ENCODE assay signal across 8 mouse cellular contexts in genomic region chr11:86994330-86994729, GRCm38 (mm10). TPM values are rescaled to one million over a fixed set of nuclear protein-coding genes. Genes with fewer than 3 reads are reported as not detected.
DNase-seq lines count a peak whose midpoint lies in the region; ATAC-seq and TF ChIP-seq lines count a peak whose summit lies in the region.

No protein-coding gene starts in this region.

- no peaks in the 10 kb centered on the region for H3K9me3 ChIP-seq in forebrain, embryonic 10.5 days
- H3K9me3 ChIP-seq in kidney, embryonic 14.5 days (ENCODE audit: control insufficient read depth, low read length) = no peaks in the 10 kb centered on the region
- no peaks in the 10 kb centered on the region for H3K9me3 ChIP-seq in midbrain, embryonic 14.5 days (ENCODE audit: control insufficient read depth, low read length)

- no peak for DNase-seq in heart, adult 2 months
- DNase-seq in heart, adult 8-10 months (ENCODE audit: low spot score) = no peak
- DNase-seq in forebrain, embryonic 10.5 days (ENCODE audit: extremely low spot score, low spot score) = no peak
- no peak for DNase-seq in midbrain, embryonic 14.5 days
- DNase-seq in thymus, postnatal 10 days (ENCODE audit: low spot score in 2 of 2) = no peak
- no peak for DNase-seq in embryo, embryonic 9.5 days (ENCODE audit: extremely low spot score)

- intact Hi-C loops in heart, adult 2 months (cut with DNase I) = loop anchor here (2.0 to 10.0 kb wide), 2 partner anchors 100 to 238 kb away; partner anchors contain the start of gene Cltc

- H3K79me2 ChIP-seq in heart, adult 2 months (replicated peaks; ENCODE audit: control insufficient read depth, insufficient read depth, low read length) = peaks cover 4% of the 10 kb centered on the region

- H3K27ac ChIP-seq in heart, adult 2 months = peak overlapping the region; percentile 99
- H3K27ac ChIP-seq in forebrain, embryonic 10.5 days = peak overlapping the region; percentile 88
- H3K27ac ChIP-seq in kidney, embryonic 14.5 days (ENCODE audit: low read depth, low read length) = peak overlapping the region; percentile 62; the same call in 1 of the 2 replicates
- no peak overlapping the region for H3K27ac ChIP-seq in midbrain, embryonic 14.5 days (replicated peaks; ENCODE audit: low read depth, low read length)

- TF ChIP-seq CTCF in heart, adult 2 months (IDR thresholded peaks at IDR 0.05) = no peak

- H3K9ac ChIP-seq in heart, adult 2 months (ENCODE audit: low read depth, low read length) = peak overlapping the region; percentile 81; the same call in 1 of the 2 replicates
- H3K9ac ChIP-seq in kidney, embryonic 14.5 days (ENCODE audit: low read depth, low read length) = peak overlapping the region; percentile 83; the same call in 1 of the 2 replicates
- no peak overlapping the region for H3K9ac ChIP-seq in midbrain, embryonic 14.5 days (replicated peaks; ENCODE audit: low read length)

- H3K4me1 ChIP-seq in heart, adult 2 months (ENCODE audit: control insufficient read depth, insufficient read depth, low read length) = peaks cover 11% of the 10 kb centered on the region
- H3K4me1 ChIP-seq in forebrain, embryonic 10.5 days = peaks cover 68% of the 10 kb centered on the region
- peaks cover 28% of the 10 kb centered on the region for H3K4me1 ChIP-seq in kidney, embryonic 14.5 days (ENCODE audit: control insufficient read depth, insufficient read depth, low read length)
- H3K4me1 ChIP-seq in midbrain, embryonic 14.5 days (ENCODE audit: control insufficient read depth, insufficient read depth, low read length) = peaks cover 35% of the 10 kb centered on the region

- H3K4me3 ChIP-seq in heart, adult 2 months = peak overlapping the region; percentile 92
- H3K4me3 ChIP-seq in forebrain, embryonic 10.5 days = peak overlapping the region; percentile 95
- H3K4me3 ChIP-seq in kidney, embryonic 14.5 days (ENCODE audit: low read length) = peak overlapping the region; percentile 94
- H3K4me3 ChIP-seq in midbrain, embryonic 14.5 days (replicated peaks; ENCODE audit: low read depth, low read length) = peak overlapping the region; percentile 90

- peaks cover 4% of the 10 kb centered on the region; the same call in 1 of the 2 replicates for H3K36me3 ChIP-seq in heart, adult 2 months (ENCODE audit: control insufficient read depth, insufficient read depth, low read length)
- no peaks in the 10 kb centered on the region for H3K36me3 ChIP-seq in forebrain, embryonic 10.5 days (replicated peaks)
- no peaks in the 10 kb centered on the region for H3K36me3 ChIP-seq in kidney, embryonic 14.5 days (ENCODE audit: control insufficient read depth, insufficient read depth, low read length)
- no peaks in the 10 kb centered on the region for H3K36me3 ChIP-seq in midbrain, embryonic 14.5 days (ENCODE audit: control insufficient read depth, insufficient read depth, low read length)

- no peak for ATAC-seq in kidney, embryonic 14.5 days (ENCODE audit: low FRiP score, low TSS enrichment)
- no peak for ATAC-seq in midbrain, embryonic 14.5 days (ENCODE audit: low FRiP score, low TSS enrichment)
- no peak for ATAC-seq in frontal cortex, adult (ENCODE audit: low TSS enrichment)

- WGBS in heart, adult 2 months = 23% methylated on average over 6 of the region's 6 CpGs
- 16% methylated on average over 6 of the region's 6 CpGs for WGBS in forebrain, embryonic 10.5 days
- 13% methylated on average over 6 of the region's 6 CpGs for WGBS in kidney, embryonic 14.5 days
- 20% methylated on average over 6 of the region's 6 CpGs for WGBS in midbrain, embryonic 14.5 days

- TF ChIP-seq POLR2A in heart, adult 2 months (IDR thresholded peaks at IDR 0.05; ENCODE audit: insufficient read depth, low read depth, low read length) = no peak

- no peak for TF ChIP-seq EP300 in heart, adult 2 months (IDR thresholded peaks at IDR 0.05; ENCODE audit: insufficient read depth, low read depth, low read length)

- peak overlapping the region; percentile 63 for H3K4me2 ChIP-seq in kidney, embryonic 14.5 days (replicated peaks; ENCODE audit: low read depth, low read length)
- H3K4me2 ChIP-seq in midbrain, embryonic 14.5 days (ENCODE audit: low read length) = peak overlapping the region; percentile 95

- H3K27me3 ChIP-seq in heart, adult 2 months (ENCODE audit: control insufficient read depth, insufficient read depth, low read length) = no peaks in the 10 kb centered on the region
- peaks cover 19% of the 10 kb centered on the region for H3K27me3 ChIP-seq in forebrain, embryonic 10.5 days (ENCODE audit: poor library complexity, severe bottlenecking)
- no peaks in the 10 kb centered on the region for H3K27me3 ChIP-seq in kidney, embryonic 14.5 days (ENCODE audit: control insufficient read depth, insufficient read depth, low read length)
- no peaks in the 10 kb centered on the region for H3K27me3 ChIP-seq in midbrain, embryonic 14.5 days (ENCODE audit: control insufficient read depth, insufficient read depth, low read length)

RNA-seq across cellular contexts. Expression of gene Ypel2, which starts 0.8 kb away (rescaled TPM):
- 10 to 100 TPM; 11.6 to 26.3 TPM for total RNA-seq in heart, adult 2 months (2021)
- polyA plus RNA-seq in heart, adult 2 months (2012; rRNA removed) = 7.9 and 12.2 TPM in 2 replicates
- total RNA-seq in heart, adult 8-10 months (2022) = 10 to 100 TPM in 2 of 4 experiments, 1 to 10 TPM in 2; 8.2 to 15.7 (median 11.9) TPM
- 2.9 and 3.2 TPM in 2 replicates for polyA plus RNA-seq in forebrain, embryonic 10.5 days (2016; fragmentation: Nextera tagmentation; extraction: Ambion mirVana)
- 7.9 and 9.1 TPM in 2 replicates for polyA plus RNA-seq in kidney, embryonic 14.5 days (2014; fragmentation: Nextera tagmentation; extraction: Ambion mirVana)
- 6.0 and 6.2 TPM in 2 replicates for polyA plus RNA-seq in midbrain, embryonic 14.5 days (2014; fragmentation: Nextera tagmentation; extraction: Ambion mirVana)
